Mouse (Mus musculus) forebrain, embryonic 12.5 days (tissue): Measurements from ENCODE around the gene Birc5. TPM values are rescaled to one million over a fixed set of nuclear protein-coding genes. Genes with fewer than 3 reads are reported as not detected.

ENCODE experiments used
- ATAC-seq: fragments of 200-750 bp; cut with Nextera tagmentation; 2 replicates; pipeline ENCODE4 v1.8.0; 2017; ENCODE audit warnings: moderate TSS enrichment; ENCODE audit not compliant: low FRiP score
- H3K27ac ChIP-seq: fragments of 300-500 bp; sonication (generic); 2 replicates; pipeline ENCODE4 v1.5.1; 2016; ENCODE audit warnings: mild to moderate bottlenecking
- H3K27me3 ChIP-seq: fragments of 300-500 bp; sonication (generic); 2 replicates; pipeline ENCODE4 v1.6.1; 2016; ENCODE audit warnings: mild to moderate bottlenecking
- H3K36me3 ChIP-seq: fragments of 300-500 bp; sonication (generic); replicated peaks from 2 replicates; pipeline ENCODE4 v1.6.1; 2016; ENCODE audit warnings: mild to moderate bottlenecking
- H3K4me1 ChIP-seq: fragments of 300-500 bp; sonication (generic); 2 replicates; pipeline ENCODE4 v1.6.1; 2016
- H3K4me2 ChIP-seq: fragments of 300-500 bp; sonication (generic); 2 replicates; pipeline ENCODE4 v1.6.1; 2016; ENCODE audit warnings: mild to moderate bottlenecking, moderate library complexity
- H3K4me3 ChIP-seq: fragments of 300-500 bp; sonication (generic); replicated peaks from 2 replicates; pipeline ENCODE4 v1.5.1; 2016; ENCODE audit warnings: mild to moderate bottlenecking
- H3K9ac ChIP-seq: fragments of 300-500 bp; sonication (generic); 2 replicates; pipeline ENCODE4 v1.6.1; 2016; ENCODE audit warnings: mild to moderate bottlenecking
- H3K9me3 ChIP-seq: fragments of 300-500 bp; sonication (generic); 2 replicates; pipeline ENCODE4 v1.6.1; 2016
- WGBS: fragments of 180-500 bp; shearing (Covaris S2); methylation state at CpG from one replicate; pipeline ENCODE4 v1.1.7; 2016; 5-methylcytosine and 5-hydroxymethylcytosine counted together
- polyA plus RNA-seq: library from polyadenylated mRNA; unstranded; fragments of >200 nt; fragmentation: Nextera tagmentation; extraction: Ambion mirVana; gene quantifications from 2 replicates; pipeline ENCODE4 v1.2.1, GENCODE M21; 2016

Gene Birc5
- polyA plus RNA-seq, 1 experiment from 2014 or later = 282 TPM

DNA sequence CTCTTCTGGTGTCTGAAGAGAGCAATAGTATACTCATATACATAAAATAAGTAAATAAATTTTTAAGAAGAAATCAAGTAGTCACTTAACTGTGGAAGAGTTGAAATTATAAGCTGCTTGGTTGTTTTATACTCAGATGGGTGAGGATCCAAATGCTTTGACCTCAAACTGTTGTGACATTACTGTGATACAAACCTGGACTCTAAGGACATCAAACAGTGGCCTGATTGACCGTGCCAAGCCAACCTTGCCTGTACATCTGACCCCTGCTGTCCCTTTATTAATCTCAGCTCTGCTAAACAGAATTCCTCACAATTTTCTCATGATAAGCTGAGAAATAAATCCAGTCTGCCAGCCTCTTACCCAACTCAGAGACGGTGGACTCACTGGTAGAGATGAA is 3.4 kb upstream of the Birc5 start:
- Histone ChIP-seq H3K27ac (no peak overlapping the region), H3K4me3 (no peak overlapping the region), H3K4me1 (peaks cover 24% of the 10 kb centered on the region), H3K9me3 (no peaks in the 10 kb centered on the region), H3K4me2 (no peak overlapping the region), H3K9ac (no peak overlapping the region), H3K27me3 (no peaks in the 10 kb centered on the region), H3K36me3 (no peaks in the 10 kb centered on the region)
- WGBS = 76% methylated on average over 2 of the region's 2 CpGs
- no peak for ATAC-seq

DNA sequence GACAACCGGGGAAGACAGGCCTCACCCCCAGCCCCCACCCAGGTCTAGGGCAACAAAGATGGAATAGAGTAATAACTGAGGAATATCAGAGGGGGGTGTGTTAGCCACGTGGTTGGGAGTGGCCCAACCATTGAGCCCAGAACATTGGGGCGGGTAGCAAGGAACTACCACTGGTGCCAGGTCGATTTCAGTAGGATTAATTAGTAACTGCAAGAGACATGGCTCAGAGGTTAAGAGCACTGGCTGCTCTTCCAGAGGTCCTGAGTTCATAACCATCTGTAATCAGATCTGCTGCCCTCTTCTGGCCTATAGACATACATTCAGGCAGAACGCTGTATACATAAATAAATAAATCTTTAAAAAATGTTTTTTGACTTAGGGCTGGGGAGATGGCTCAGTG is 2.4 kb upstream of the Birc5 start:
- no peaks in the 10 kb centered on the region for H3K9me3 ChIP-seq
- no peak overlapping the region for H3K4me2 ChIP-seq
- no peaks in the 10 kb centered on the region for H3K27me3 ChIP-seq
- peaks cover 28% of the 10 kb centered on the region for H3K4me1 ChIP-seq
- ATAC-seq = no peak
- no peaks in the 10 kb centered on the region for H3K36me3 ChIP-seq
- H3K27ac ChIP-seq = no peak overlapping the region
- 67% methylated on average over 5 of the region's 5 CpGs for WGBS
- no peak overlapping the region for H3K4me3 ChIP-seq
- no peak overlapping the region for H3K9ac ChIP-seq

DNA sequence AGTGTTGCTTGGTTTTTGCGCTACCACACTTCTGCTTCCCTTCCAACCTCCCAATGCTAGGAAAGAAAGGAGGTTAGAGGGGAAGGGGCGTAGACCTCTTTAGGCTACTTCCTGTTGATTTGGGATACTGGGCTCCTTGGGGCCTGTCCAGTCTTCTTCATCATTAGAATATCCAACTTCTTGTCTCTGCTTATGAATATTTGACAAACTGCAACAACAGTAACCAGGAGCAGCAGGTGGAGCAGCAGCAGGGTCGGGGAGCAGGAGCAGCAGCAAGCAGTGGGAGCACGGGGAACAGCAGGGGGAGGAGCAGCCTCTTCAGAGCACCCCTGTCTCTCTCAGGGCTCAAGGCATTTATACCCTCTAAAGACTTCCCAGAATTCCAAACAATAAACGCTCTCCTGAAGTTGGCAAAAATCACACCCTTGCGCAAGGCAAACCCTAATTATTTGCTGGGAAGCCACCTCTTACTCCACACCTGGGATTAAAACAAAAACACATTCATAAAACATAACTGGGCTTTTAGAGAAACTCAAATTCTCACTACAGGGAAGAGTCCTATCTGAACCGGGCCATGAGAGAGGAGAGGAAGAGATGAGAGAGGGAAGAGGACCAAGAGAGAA is 1.3 kb upstream of the Birc5 start:
- Histone ChIP-seq H3K9me3 (no peaks in the 10 kb centered on the region), H3K27ac (peak overlapping the region; percentile 97), H3K4me1 (peaks cover 28% of the 10 kb centered on the region), H3K27me3 (no peaks in the 10 kb centered on the region), H3K36me3 (peaks cover 7% of the 10 kb centered on the region), H3K4me2 (peak overlapping the region; percentile 84), H3K9ac (peak overlapping the region; percentile 80), H3K4me3 (peak overlapping the region; percentile 57; the same call in 1 of the 2 replicates)
- ATAC-seq = no peak
- WGBS = 83% methylated on average over 7 of the region's 7 CpGs

DNA sequence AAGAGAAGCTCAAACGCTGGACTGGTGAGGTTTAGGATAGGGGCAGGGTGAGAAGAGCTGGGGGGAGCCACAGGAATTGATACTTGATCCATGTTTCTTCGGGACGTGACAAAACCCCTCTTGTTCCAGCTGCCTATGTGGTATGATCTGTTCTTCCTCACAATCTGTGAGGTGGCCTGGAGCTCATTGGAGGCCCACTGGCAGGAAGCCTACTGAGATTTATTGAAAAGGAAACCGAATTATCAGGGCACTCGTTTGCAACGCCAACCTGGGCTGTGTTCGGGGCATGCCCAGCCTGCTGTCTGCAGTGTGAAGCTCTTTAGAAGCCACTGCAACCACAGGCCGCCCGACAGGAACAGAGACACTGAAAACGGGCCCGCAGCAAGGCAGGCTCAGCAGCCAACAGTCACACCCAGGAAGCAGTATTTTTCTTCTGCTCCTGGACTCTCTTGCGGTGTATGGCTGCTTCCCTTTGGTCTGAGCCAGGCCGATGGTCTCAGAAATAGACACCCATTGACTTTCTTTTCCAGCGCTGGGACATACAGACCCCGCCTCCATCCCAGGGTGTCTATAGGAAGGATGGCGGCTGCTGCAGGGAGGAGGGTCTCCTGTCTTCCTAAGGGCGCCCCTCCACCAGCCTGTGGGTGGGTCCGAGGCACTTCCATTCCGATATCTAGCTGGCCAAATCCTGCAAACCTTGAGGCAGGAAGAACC is 623 bp upstream of the Birc5 start:
- H3K27me3 ChIP-seq = no peaks in the 10 kb centered on the region
- H3K9ac ChIP-seq = peak overlapping the region; percentile 80
- ATAC-seq = peak; percentile 83
- no peaks in the 10 kb centered on the region for H3K9me3 ChIP-seq
- 9% methylated on average over 19 of the region's 19 CpGs for WGBS
- H3K36me3 ChIP-seq = peaks cover 14% of the 10 kb centered on the region
- H3K4me3 ChIP-seq = peak overlapping the region; percentile 57
- peaks cover 28% of the 10 kb centered on the region for H3K4me1 ChIP-seq
- H3K4me2 ChIP-seq = peak overlapping the region; percentile 84
- H3K27ac ChIP-seq = peak overlapping the region; percentile 97

DNA sequence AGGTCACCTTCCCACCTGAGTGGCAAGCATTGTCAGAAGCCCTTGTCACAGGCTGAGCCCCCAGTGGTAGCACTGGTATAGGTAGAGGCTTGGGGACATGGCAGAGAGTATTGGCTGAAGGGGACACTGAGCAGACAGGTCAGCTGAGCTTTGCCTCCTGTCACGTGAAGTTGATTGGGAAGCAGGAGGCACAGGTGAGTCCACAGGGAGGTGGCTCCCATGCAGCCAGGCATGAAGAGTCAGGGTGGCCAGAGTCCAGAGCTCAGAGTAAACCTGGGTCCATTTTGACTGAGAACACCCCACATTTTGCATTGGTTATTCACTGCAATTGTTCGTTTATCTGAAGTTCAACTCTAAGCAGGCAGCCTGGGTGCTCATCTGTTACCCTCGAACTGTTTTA is 3.8 kb downstream of the Birc5 start:
- 90% methylated on average over 3 of the region's 3 CpGs for WGBS
- no peak overlapping the region for H3K9ac ChIP-seq
- ATAC-seq = no peak
- no peak overlapping the region for H3K27ac ChIP-seq
- H3K4me3 ChIP-seq = no peak overlapping the region
- H3K9me3 ChIP-seq = 0 out of 2 replicates have a peak, but pooled peaks cover 5% of the 10 kb centered on the region
- H3K4me2 ChIP-seq = no peak overlapping the region
- no peaks in the 10 kb centered on the region for H3K27me3 ChIP-seq
- peaks cover 23% of the 10 kb centered on the region for H3K4me1 ChIP-seq
- H3K36me3 ChIP-seq = peaks cover 53% of the 10 kb centered on the region

DNA sequence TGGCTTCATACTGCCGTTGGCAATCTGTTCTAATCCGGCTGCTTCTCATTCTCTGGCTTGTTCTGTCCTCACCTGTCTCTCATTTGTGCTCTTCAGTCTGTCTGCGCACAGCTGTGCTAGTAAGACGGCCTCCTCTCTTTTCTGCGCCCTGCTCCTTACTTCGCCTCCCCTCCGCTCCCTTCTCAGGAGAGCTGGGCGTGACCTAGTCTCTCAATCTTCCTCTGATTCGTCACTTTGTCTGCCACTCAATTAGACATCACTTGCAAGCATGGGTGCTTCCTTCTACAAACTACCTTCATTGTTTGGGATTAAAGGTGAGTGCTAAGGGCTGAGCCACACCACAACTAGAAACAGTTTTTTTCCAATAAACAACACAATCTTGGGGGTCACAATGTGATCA is 5.2 kb downstream of the Birc5 start:
- ATAC-seq = no peak
- no peak overlapping the region for H3K27ac ChIP-seq
- H3K4me2 ChIP-seq = no peak overlapping the region
- 96% methylated on average over 9 of the region's 9 CpGs for WGBS
- H3K9ac ChIP-seq = no peak overlapping the region
- 0 out of 2 replicates have a peak, but pooled peaks cover 5% of the 10 kb centered on the region for H3K9me3 ChIP-seq
- H3K4me3 ChIP-seq = no peak overlapping the region
- peaks cover 16% of the 10 kb centered on the region for H3K4me1 ChIP-seq
- H3K36me3 ChIP-seq = peaks cover 53% of the 10 kb centered on the region
- peaks cover 9% of the 10 kb centered on the region for H3K27me3 ChIP-seq

DNA sequence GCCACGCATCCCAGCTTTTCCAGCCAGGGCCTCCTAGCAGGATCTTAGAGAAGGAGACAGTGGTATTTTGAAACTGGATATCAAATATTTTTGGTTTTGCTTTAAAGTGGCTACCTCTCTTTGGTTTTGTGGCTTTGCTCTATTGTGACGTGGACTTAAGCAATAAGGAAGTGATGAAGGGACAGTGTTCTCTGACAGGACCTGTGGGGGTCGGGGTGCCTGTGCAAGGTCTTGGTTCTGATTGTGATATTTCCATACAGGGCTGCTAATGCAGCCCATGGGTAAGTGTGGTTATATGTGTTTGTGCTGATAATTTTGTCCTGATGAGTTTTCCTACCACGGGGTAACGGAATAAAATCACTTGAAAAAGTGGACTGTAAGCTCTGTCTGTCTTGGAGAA is 6.3 kb downstream of the Birc5 start:
- Histone ChIP-seq H3K9ac (no peak overlapping the region), H3K4me1 (peaks cover 13% of the 10 kb centered on the region), H3K4me2 (no peak overlapping the region), H3K27me3 (peaks cover 20% of the 10 kb centered on the region), H3K36me3 (peaks cover 53% of the 10 kb centered on the region), H3K4me3 (no peak overlapping the region), H3K9me3 (0 out of 2 replicates have a peak, but pooled peaks cover 5% of the 10 kb centered on the region), H3K27ac (no peak overlapping the region)
- WGBS = 99% methylated on average over 5 of the region's 5 CpGs
- ATAC-seq = no peak

DNA sequence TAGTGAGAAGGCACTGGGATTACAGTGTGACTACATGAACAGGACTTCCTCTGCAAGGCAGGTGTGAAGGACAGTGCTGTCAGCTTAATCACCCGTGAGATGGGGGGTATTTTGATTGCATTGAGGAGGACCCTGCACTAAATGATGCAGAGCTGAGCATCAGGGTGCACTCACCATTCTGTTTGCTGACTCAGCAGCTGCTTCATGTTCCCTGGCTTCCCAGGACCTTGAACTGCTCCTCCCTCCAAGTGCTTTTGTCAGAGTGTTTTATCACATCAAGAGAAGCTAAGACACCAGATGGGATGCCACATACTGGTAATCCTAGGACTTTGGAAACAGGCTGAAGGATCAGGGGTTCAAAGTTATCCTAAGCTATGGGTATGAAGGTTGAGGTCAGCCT is 6.9 kb downstream of the Birc5 start:
- Histone ChIP-seq H3K9ac (no peak overlapping the region), H3K4me2 (no peak overlapping the region), H3K27me3 (peaks cover 27% of the 10 kb centered on the region), H3K4me1 (peaks cover 15% of the 10 kb centered on the region; the same call in 1 of the 2 replicates), H3K36me3 (peaks cover 53% of the 10 kb centered on the region), H3K27ac (no peak overlapping the region), H3K4me3 (no peak overlapping the region), H3K9me3 (0 out of 2 replicates have a peak, but pooled peaks cover 5% of the 10 kb centered on the region)
- ATAC-seq = no peak
- WGBS = 92% methylated on average over 1 of the region's 1 CpGs

DNA sequence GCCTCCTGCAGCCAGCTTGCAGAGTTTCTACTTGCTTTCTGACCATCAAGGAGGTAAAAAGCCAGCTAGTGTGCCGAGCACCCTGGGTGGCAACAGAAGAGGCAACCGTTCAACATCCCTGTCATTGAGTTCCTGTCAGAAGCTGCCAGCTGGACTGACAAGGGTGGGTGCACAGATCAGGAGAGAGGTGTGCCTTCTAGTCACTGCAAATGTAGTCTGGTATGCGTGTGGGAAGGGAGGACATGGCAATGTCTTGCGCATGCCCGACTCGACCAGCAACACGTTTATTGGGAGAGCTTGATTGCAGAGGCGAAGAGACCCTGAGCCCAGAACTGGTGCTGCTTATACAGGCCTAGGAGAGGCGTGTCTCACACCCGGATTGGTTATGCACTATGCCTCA is 8.4 kb downstream of the Birc5 start:
- no peak overlapping the region for H3K27ac ChIP-seq
- 94% methylated on average over 10 of the region's 10 CpGs for WGBS
- peaks cover 41% of the 10 kb centered on the region for H3K27me3 ChIP-seq
- no peak overlapping the region for H3K4me3 ChIP-seq
- H3K36me3 ChIP-seq = peaks cover 49% of the 10 kb centered on the region
- H3K9me3 ChIP-seq = 0 out of 2 replicates have a peak, but pooled peaks cover 5% of the 10 kb centered on the region
- H3K4me2 ChIP-seq = no peak overlapping the region
- H3K4me1 ChIP-seq = peaks cover 13% of the 10 kb centered on the region; the same call in 1 of the 2 replicates
- H3K9ac ChIP-seq = no peak overlapping the region
- ATAC-seq = no peak

DNA sequence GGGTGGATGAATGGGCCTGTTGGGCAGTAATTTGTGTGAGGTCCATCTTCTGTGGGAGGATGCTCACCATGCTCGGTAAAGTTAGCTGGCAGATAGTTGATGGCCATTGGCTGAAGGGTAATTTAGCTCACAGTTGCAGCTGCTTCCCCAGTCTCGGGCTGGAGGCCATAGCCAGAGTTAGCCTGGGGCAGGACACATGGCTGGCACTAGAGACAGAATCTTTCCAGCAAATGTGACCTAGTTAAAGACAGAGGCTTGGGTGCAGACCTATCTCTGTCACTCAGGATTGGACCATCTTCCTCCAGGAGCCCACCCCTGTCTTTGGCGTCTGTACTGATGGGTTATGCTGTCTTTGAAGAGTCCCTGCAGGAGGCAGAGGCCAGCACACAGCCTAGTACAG is 9.3 kb downstream of the Birc5 start:
- WGBS = 61% methylated on average over 3 of the region's 3 CpGs
- peaks cover 51% of the 10 kb centered on the region for H3K27me3 ChIP-seq
- peaks cover 40% of the 10 kb centered on the region for H3K36me3 ChIP-seq
- peaks cover 20% of the 10 kb centered on the region for H3K4me1 ChIP-seq
- H3K9me3 ChIP-seq = 0 out of 2 replicates have a peak, but pooled peaks cover 5% of the 10 kb centered on the region
- no peak overlapping the region for H3K4me3 ChIP-seq
- ATAC-seq = no peak
- no peak overlapping the region for H3K4me2 ChIP-seq
- H3K9ac ChIP-seq = no peak overlapping the region
- H3K27ac ChIP-seq = no peak overlapping the region

DNA sequence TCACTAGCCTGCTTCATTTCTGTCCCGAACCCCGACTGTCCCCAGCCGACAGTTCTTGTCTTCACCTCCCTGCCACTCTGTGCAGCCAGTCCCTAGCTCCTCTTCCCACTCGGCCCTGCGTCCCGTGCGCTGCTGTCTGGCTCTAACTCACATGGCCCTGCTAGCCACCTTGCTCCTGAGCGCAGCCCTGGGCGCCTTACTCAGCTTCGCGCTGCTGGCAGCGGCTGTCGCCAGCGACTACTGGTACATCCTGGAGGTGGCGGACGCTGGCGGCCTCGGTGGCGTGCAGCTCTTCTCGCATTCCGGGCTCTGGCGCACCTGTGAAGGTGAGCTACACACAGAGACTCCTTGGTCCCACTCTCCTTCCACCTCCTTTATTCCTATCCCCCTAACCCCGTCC is 11.6 kb downstream of the Birc5 start, which contains the start of gene Tmem235:
Gene Tmem235 (plus strand): TSS at position 152 of the 400 bp plus-strand sequence.
- Histone ChIP-seq H3K4me2 (peak within 1 kb of the TSS; percentile 31), H3K4me3 (0 out of 2 replicates have a peak within 1 kb of the TSS, but pooled peaks have one; percentile 13), H3K9me3 (0 out of 2 replicates have a peak, but pooled peaks cover 5% of the 10 kb centered on the region), H3K27me3 (peaks cover 69% of the 10 kb centered on the region), H3K4me1 (peaks cover 25% of the 10 kb centered on the region), H3K27ac (no peak within 1 kb of the TSS), H3K36me3 (peaks cover 20% of the 10 kb centered on the region), H3K9ac (peak within 1 kb of the TSS; percentile 21; the same call in 1 of the 2 replicates)
- 4% methylated on average over 23 of the region's 23 CpGs for WGBS
- ATAC-seq = no peak

DNA sequence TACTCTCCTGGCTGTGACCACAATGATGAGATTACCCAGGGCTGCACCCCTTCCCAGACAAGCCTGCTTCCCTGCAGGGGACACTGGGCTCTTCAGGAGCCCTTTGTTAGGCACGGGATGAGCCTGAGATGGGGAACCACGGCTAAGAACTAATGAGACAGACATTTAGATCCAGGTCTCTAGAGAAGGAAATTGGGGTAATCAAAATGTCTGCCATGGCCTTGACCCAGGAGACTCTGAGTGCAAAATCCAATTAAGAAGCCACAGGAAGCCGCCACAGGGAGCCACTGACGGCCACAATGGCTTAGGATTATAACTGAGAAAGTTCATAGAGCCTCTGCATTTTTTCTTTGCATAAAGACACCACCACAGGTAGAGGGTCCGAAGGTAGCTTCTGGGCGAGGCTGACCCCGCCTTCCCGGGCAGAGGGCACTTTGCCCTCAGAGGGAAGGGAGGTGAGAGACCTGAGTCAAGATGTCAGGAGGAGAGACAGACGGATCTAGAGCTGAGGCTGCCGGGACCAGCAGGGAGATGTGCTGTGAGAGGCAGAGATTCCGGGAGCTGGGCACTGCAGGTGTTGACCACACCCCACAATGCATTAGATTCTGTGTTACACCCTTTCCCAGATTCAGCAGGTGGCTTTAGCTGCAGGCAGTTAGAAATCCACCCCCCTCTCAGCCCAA is 14.3 kb downstream of the Birc5 start:
- H3K4me3 ChIP-seq = no peak overlapping the region
- H3K9ac ChIP-seq = no peak overlapping the region
- no peak overlapping the region for H3K27ac ChIP-seq
- WGBS = 15% methylated on average over 11 of the region's 11 CpGs
- no peaks in the 10 kb centered on the region for H3K36me3 ChIP-seq
- peaks cover 44% of the 10 kb centered on the region for H3K4me1 ChIP-seq
- H3K4me2 ChIP-seq = no peak overlapping the region
- H3K9me3 ChIP-seq = no peaks in the 10 kb centered on the region
- ATAC-seq = no peak
- H3K27me3 ChIP-seq = peaks cover 69% of the 10 kb centered on the region
